9 mouse cellular contexts compared by ENCODE assay signal in the genomic region with DNA sequence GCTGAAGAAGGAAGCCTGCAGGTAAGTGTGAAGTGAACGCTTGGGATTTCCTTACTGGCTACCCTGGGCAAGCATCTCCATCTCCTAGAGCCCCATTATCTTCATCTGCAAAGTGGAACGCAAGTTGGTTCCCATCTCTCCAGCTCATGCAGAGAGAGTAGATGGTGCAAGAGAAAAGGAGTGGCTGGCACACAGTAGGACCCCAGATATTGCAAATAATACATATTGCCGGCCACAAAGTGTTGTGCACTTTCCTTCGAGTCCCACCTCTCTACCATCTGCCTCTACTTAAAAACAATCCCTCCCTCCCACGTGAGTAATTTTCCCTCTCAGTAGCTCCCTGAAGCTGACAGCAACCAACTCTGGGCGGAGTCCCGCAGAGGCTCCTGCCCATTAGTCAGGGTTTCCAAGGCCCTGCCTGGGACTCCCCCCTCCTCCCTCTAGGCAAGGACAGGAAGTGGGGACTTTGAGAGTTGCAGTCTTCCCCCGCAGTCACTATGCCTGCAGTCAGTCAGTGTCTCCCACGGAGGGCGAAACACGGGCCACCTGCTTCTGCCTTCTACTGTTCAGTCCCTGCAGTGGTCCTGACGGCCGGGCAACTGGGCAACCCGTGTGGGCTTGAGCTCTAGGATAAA. TPM values are rescaled to one million over a fixed set of nuclear protein-coding genes. Genes with fewer than 3 reads are reported as not detected.
A peak's percentile ranks its signal among the peaks of the same experiment; 100 is the strongest.
DNase-seq lines count a peak whose midpoint lies in the region; ATAC-seq lines count a peak whose summit lies in the region.
"Had no signal": no experiment of that assay in that cellular context is flagged by ENCODE, and none has a peak within 500 bp of the region (broad histone marks: within the 10 kb centered on the region; RNA-seq: fewer than 3 reads in every experiment).

No protein-coding gene starts in this region.

- no peak overlapping the region for H3K4me3 ChIP-seq in embryonic facial prominence, embryonic 11.5 days (ENCODE audit: low read depth, low read length)
- H3K4me3 ChIP-seq in lung, embryonic 15.5 days = peak overlapping the region; percentile 18

- H3K9me3 ChIP-seq in embryonic facial prominence, embryonic 11.5 days (replicated peaks; ENCODE audit: control insufficient read depth, low read length) = no peaks in the 10 kb centered on the region
- no peaks in the 10 kb centered on the region for H3K9me3 ChIP-seq in lung, embryonic 15.5 days

- H3K27me3 ChIP-seq in embryonic facial prominence, embryonic 11.5 days (ENCODE audit: control insufficient read depth, insufficient read depth, low read length) = no peaks in the 10 kb centered on the region
- no peaks in the 10 kb centered on the region for H3K27me3 ChIP-seq in lung, embryonic 15.5 days

- peak; percentile 80 for ATAC-seq in embryonic facial prominence, embryonic 11.5 days (replicated peaks; ENCODE audit: insufficient number of reproducible peaks, low FRiP score, low TSS enrichment, low read depth)
- peak; percentile 81 for ATAC-seq in lung, embryonic 15.5 days (ENCODE audit: borderline replicate concordance, extremely low read depth, low FRiP score, low TSS enrichment)

- H3K9ac ChIP-seq in embryonic facial prominence, embryonic 11.5 days (replicated peaks; ENCODE audit: low read length) = no peak overlapping the region
- peak overlapping the region; percentile 8; the same call in 1 of the 2 replicates for H3K9ac ChIP-seq in lung, embryonic 15.5 days

- peak; percentile 75 for DNase-seq in R1 (ENCODE audit: low read depth, low spot score)
- DNase-seq in embryonic facial prominence, embryonic 11.5 days (ENCODE audit: low spot score) = peak; percentile 86
- DNase-seq in heart, adult 9 months (ENCODE audit: low spot score in 2 of 2) = peak; percentile 72 to 76
- DNase-seq in kidney, adult 18-20 months = peak; percentile 39
- DNase-seq in ovary, postnatal 14 days (ENCODE audit: low spot score) = peak; percentile 28
- DNase-seq in urinary bladder, postnatal 36 days (ENCODE audit: low spot score in 2 of 2) = peak; percentile 46 to 68
- no peak for DNase-seq in cerebellum, adult 9-10 months

- H3K4me1 ChIP-seq in embryonic facial prominence, embryonic 11.5 days (ENCODE audit: control insufficient read depth, insufficient read depth, low read length) = peaks cover 3% of the 10 kb centered on the region; the same call in 1 of the 2 replicates
- peaks cover 29% of the 10 kb centered on the region for H3K4me1 ChIP-seq in lung, embryonic 15.5 days

- WGBS in embryonic facial prominence, embryonic 11.5 days = 10% methylated on average over 14 of the region's 14 CpGs
- 14% methylated on average over 14 of the region's 14 CpGs for WGBS in lung, embryonic 15.5 days

- H3K4me2 ChIP-seq in embryonic facial prominence, embryonic 11.5 days (ENCODE audit: low read depth, low read length) = peak overlapping the region; percentile 27
- H3K4me2 ChIP-seq in lung, embryonic 15.5 days = peak overlapping the region; percentile 51

- H3K27ac ChIP-seq in embryonic facial prominence, embryonic 11.5 days (replicated peaks; ENCODE audit: low read depth, low read length) = peak overlapping the region; percentile 11
- peak overlapping the region; percentile 70 for H3K27ac ChIP-seq in lung, embryonic 15.5 days

- no peaks in the 10 kb centered on the region for H3K36me3 ChIP-seq in embryonic facial prominence, embryonic 11.5 days (replicated peaks; ENCODE audit: control insufficient read depth, insufficient read depth, low read depth, low read length)
- H3K36me3 ChIP-seq in lung, embryonic 15.5 days = no peaks in the 10 kb centered on the region

RNA-seq across cellular contexts. Expression of a gene that starts 1.3 kb away (rescaled TPM):
- not detected in 2 replicates for polyA plus RNA-seq in embryonic facial prominence, embryonic 11.5 days (2014; fragmentation: Nextera tagmentation; extraction: Ambion mirVana)
- polyA plus RNA-seq in lung, embryonic 15.5 days (2015; fragmentation: Nextera tagmentation; extraction: Ambion mirVana) = not detected in 2 replicates
- polyA plus RNA-seq: large intestine, adult 2 months had no signal

RNA-seq across cellular contexts. Expression of a gene that starts 49.8 kb away (rescaled TPM):
- polyA plus RNA-seq in embryonic facial prominence, embryonic 11.5 days (2014; fragmentation: Nextera tagmentation; extraction: Ambion mirVana) = not detected in 2 replicates
- not detected in 2 replicates for polyA plus RNA-seq in lung, embryonic 15.5 days (2015; fragmentation: Nextera tagmentation; extraction: Ambion mirVana)
- polyA plus RNA-seq: large intestine, adult 2 months had no signal
